Mouse (Mus musculus): Measurements from ENCODE around the gene Saa1. TPM values are rescaled to one million over a fixed set of nuclear protein-coding genes. Genes with fewer than 3 reads are reported as not detected.
"Not testable (repeated sequence)": the region's sequence is repeated elsewhere in the genome, so short reads cannot be mapped to it uniquely, and the experiment has no call there.

Saa1 gene
- polyA plus RNA-seq, 1 experiment, result not detected

GRCm38 (mm10) chr7:46761049-46761795 lies 18.4 kb upstream of the Saa1 start:
- TF ChIP-seq POLR2A (IDR thresholded peaks at IDR 0.05; ENCODE audit: low read depth, low read length) (no peak), CTCF (conservative IDR thresholded peaks at IDR 0.05; ENCODE audit: insufficient read depth, insufficient read length, low read depth, low read length) (no peak)

GRCm38 (mm10) chr7:46751490-46751889 lies 8.7 kb upstream of the Saa1 start, which contains the start of gene Saa2:
Gene Saa2, plus strand, starts transcription at chr7:46751790.
- H3K4me1 ChIP-seq (ENCODE audit: control insufficient read depth, insufficient read depth, low read length), result no peaks in the 10 kb centered on the region
- no peak within 1 kb of the TSS for H3K4me3 ChIP-seq (ENCODE audit: insufficient read depth, low read depth, low read length)
- no peak within 1 kb of the TSS for H3K27ac ChIP-seq (ENCODE audit: insufficient read depth, low read depth, low read length)
- no peak for DNase-seq
- no peaks in the 10 kb centered on the region for H3K36me3 ChIP-seq (ENCODE audit: control insufficient read depth, insufficient read depth, low read length)
- H3K27me3 ChIP-seq (replicated peaks; ENCODE audit: control insufficient read depth, insufficient read depth, low read length), result no peaks in the 10 kb centered on the region
- WGBS, result 54% methylated on average over 3 of the region's 3 CpGs
- TF ChIP-seq POLR2A (IDR thresholded peaks at IDR 0.05; ENCODE audit: low read depth, low read length) (no peak), CTCF (conservative IDR thresholded peaks at IDR 0.05; ENCODE audit: insufficient read depth, insufficient read length, low read depth, low read length) (no peak)

More at GRCm38 (mm10) chr7:46761049-46761795, 18.4 kb upstream of the Saa1 start:
- Histone ChIP-seq H3K4me3 (ENCODE audit: insufficient read depth, low read depth, low read length) (no peak overlapping the region), H3K4me1 (ENCODE audit: control insufficient read depth, insufficient read depth, low read length) (no peaks in the 10 kb centered on the region), H3K27ac (ENCODE audit: insufficient read depth, low read depth, low read length) (no peak overlapping the region), H3K27me3 (replicated peaks; ENCODE audit: control insufficient read depth, insufficient read depth, low read length) (no peaks in the 10 kb centered on the region), H3K36me3 (ENCODE audit: control insufficient read depth, insufficient read depth, low read length) (peaks cover 2% of the 10 kb centered on the region)
- no peak for DNase-seq
- WGBS, result 72% methylated on average over 11 of the region's 11 CpGs

- WGBS, result 48% methylated on average over 3 of the region's 3 CpGs
- Histone ChIP-seq H3K27ac (ENCODE audit: insufficient read depth, low read depth, low read length) (no peak overlapping the region), H3K4me1 (ENCODE audit: control insufficient read depth, insufficient read depth, low read length) (no peaks in the 10 kb centered on the region), H3K27me3 (replicated peaks; ENCODE audit: control insufficient read depth, insufficient read depth, low read length) (no peaks in the 10 kb centered on the region), H3K4me3 (ENCODE audit: insufficient read depth, low read depth, low read length) (no peak overlapping the region), H3K36me3 (ENCODE audit: control insufficient read depth, insufficient read depth, low read length) (no peaks in the 10 kb centered on the region)
- DNase-seq, result no peak
- no peak for TF ChIP-seq CTCF (conservative IDR thresholded peaks at IDR 0.05; ENCODE audit: insufficient read depth, insufficient read length, low read depth, low read length)
Observed at GRCm38 (mm10) chr7:46748459-46748858, 5.7 kb upstream of the Saa1 start.

- TF ChIP-seq POLR2A (IDR thresholded peaks at IDR 0.05; ENCODE audit: low read depth, low read length) (no peak), CTCF (conservative IDR thresholded peaks at IDR 0.05; ENCODE audit: insufficient read depth, insufficient read length, low read depth, low read length) (no peak)
- Histone ChIP-seq H3K4me3 (ENCODE audit: insufficient read depth, low read depth, low read length) (no peak overlapping the region), H3K27ac (ENCODE audit: insufficient read depth, low read depth, low read length) (no peak overlapping the region), H3K27me3 (replicated peaks; ENCODE audit: control insufficient read depth, insufficient read depth, low read length) (no peaks in the 10 kb centered on the region), H3K4me1 (ENCODE audit: control insufficient read depth, insufficient read depth, low read length) (no peaks in the 10 kb centered on the region), H3K36me3 (ENCODE audit: control insufficient read depth, insufficient read depth, low read length) (no peaks in the 10 kb centered on the region)
- WGBS, result 84% methylated on average over 7 of the region's 7 CpGs
- DNase-seq, result no peak
Observed at GRCm38 (mm10) chr7:46746381-46746780, 3.6 kb upstream of the Saa1 start.

GRCm38 (mm10) chr7:46745816-46746215 lies 3.0 kb upstream of the Saa1 start:
- DNase-seq, result peak; percentile 8
- H3K4me1 ChIP-seq (ENCODE audit: control insufficient read depth, insufficient read depth, low read length), result no peaks in the 10 kb centered on the region
- no peaks in the 10 kb centered on the region for H3K27me3 ChIP-seq (replicated peaks; ENCODE audit: control insufficient read depth, insufficient read depth, low read length)
- no peaks in the 10 kb centered on the region for H3K36me3 ChIP-seq (ENCODE audit: control insufficient read depth, insufficient read depth, low read length)
- TF ChIP-seq POLR2A (IDR thresholded peaks at IDR 0.05; ENCODE audit: low read depth, low read length), result no peak
- TF ChIP-seq CTCF (conservative IDR thresholded peaks at IDR 0.05; ENCODE audit: insufficient read depth, insufficient read length, low read depth, low read length), result no peak
- WGBS, result 75% methylated on average over 3 of the region's 3 CpGs
- H3K27ac ChIP-seq (ENCODE audit: insufficient read depth, low read depth, low read length), result no peak overlapping the region
- no peak overlapping the region for H3K4me3 ChIP-seq (ENCODE audit: insufficient read depth, low read depth, low read length)

- H3K27me3 ChIP-seq (replicated peaks; ENCODE audit: control insufficient read depth, insufficient read depth, low read length); H3K4me1 ChIP-seq (ENCODE audit: control insufficient read depth, insufficient read depth, low read length); H3K4me3 ChIP-seq (ENCODE audit: insufficient read depth, low read depth, low read length); H3K36me3 ChIP-seq (ENCODE audit: control insufficient read depth, insufficient read depth, low read length); H3K27ac ChIP-seq (ENCODE audit: insufficient read depth, low read depth, low read length); DNase-seq: not testable (repeated sequence)
- WGBS, result 80% methylated on average over 5 of the region's 5 CpGs
Observed at GRCm38 (mm10) chr7:46740041-46740440, 2.7 kb downstream of the Saa1 start.

GRCm38 (mm10) chr7:46738561-46739460 lies 4.0 kb downstream of the Saa1 start:
- Histone ChIP-seq H3K4me1 (ENCODE audit: control insufficient read depth, insufficient read depth, low read length) (peaks cover 7% of the 10 kb centered on the region; the same call in 1 of the 2 replicates), H3K27me3 (replicated peaks; ENCODE audit: control insufficient read depth, insufficient read depth, low read length) (no peaks in the 10 kb centered on the region), H3K4me3 (ENCODE audit: insufficient read depth, low read depth, low read length) (no peak overlapping the region), H3K27ac (ENCODE audit: insufficient read depth, low read depth, low read length) (peak overlapping the region; percentile 72), H3K36me3 (ENCODE audit: control insufficient read depth, insufficient read depth, low read length) (no peaks in the 10 kb centered on the region)
- 48% methylated on average over 12 of the region's 12 CpGs for WGBS
- DNase-seq, result peak; percentile 87
- TF ChIP-seq CTCF (conservative IDR thresholded peaks at IDR 0.05; ENCODE audit: insufficient read depth, insufficient read length, low read depth, low read length), result no peak
- no peak for TF ChIP-seq POLR2A (IDR thresholded peaks at IDR 0.05; ENCODE audit: low read depth, low read length)

Data from kidney, adult 2 months (tissue).